Mouse (Mus musculus) large intestine, adult 2 months (tissue): Measurements from ENCODE around the gene Gm5726. TPM values are rescaled to one million over a fixed set of nuclear protein-coding genes. Genes with fewer than 3 reads are reported as not detected.
"Not testable (repeated sequence)": the region's sequence is repeated elsewhere in the genome, so short reads cannot be mapped to it uniquely, and the experiment has no call there.

ENCODE experiments used
- DNase-seq: peaks from one replicate; pipeline ENCODE4 v3.0.0-alpha.2; 2012; ENCODE audit warnings: low read depth, low spot score
- WGBS: fragments of 180-500 bp; shearing (Covaris S2); methylation state at CpG from one replicate; pipeline ENCODE4 v1.1.7; 2018; 5-methylcytosine and 5-hydroxymethylcytosine counted together
- polyA plus RNA-seq: library from polyadenylated mRNA; depleted of rRNA; stranded (reverse); fragments of >200 nt; gene quantifications from 2 replicates; pipeline ENCODE4 v1.2.3, GENCODE M21; 2012; rRNA removed

Gene Gm5726
- polyA plus RNA-seq: not detected in 2 replicates

DNA sequence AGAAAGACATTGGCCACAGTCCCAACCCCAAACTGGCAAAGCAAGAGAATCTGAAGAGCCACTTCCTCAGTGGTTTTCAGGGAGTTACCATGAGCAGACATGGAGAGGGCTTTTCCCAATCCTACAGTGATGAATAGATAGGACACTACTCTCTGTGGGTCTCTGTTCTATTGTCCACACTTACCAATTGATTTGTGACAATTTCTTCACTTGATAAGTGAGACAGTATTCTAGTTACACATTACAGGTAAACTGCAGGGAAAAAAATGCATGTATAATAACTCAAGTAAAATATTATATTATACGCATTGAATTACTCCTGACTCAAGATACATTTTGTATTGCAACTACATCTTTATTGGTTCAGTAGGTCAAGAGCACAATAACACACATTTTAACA lies at the start of gene Gm5726:
Gm5726 (minus strand) TSS at position 101 of the 400 bp plus-strand sequence.
- WGBS: no CpG with 5 or more reads among the region's 1 CpGs
- DNase-seq: not testable (repeated sequence)

- no CpG with 5 or more reads among the region's 3 CpGs for WGBS
- not testable (repeated sequence) for DNase-seq
Observed at GRCm38 (mm10) chr7:20576141-20576540, 30.6 kb upstream of the Gm5726 start, which contains the start of gene Gm4141. Gene Gm4141, minus strand, starts transcription at chr7:20576241.

- DNase-seq: not testable (repeated sequence)
- WGBS: no CpG with 5 or more reads among the region's 3 CpGs
Observed at GRCm38 (mm10) chr7:20533537-20533936, 12.0 kb downstream of the Gm5726 start, which contains the start of gene Vmn1r104. Gene Vmn1r104, plus strand, starts transcription at chr7:20533837.

GRCm38 (mm10) chr7:20510434-20510833 lies 35.1 kb downstream of the Gm5726 start, which contains the start of gene Vmn1r103:
Gene Vmn1r103, minus strand, starts transcription at chr7:20510534.
- 25% methylated on average over 1 of the region's 3 CpGs for WGBS
- DNase-seq: not testable (repeated sequence)

Other genes starting within 250 kb of the Gm5726 start
- not detected in 2 replicates for gene Gm4133, start 211.7 kb downstream of the Gm5726 start, polyA plus RNA-seq
- not detected in 2 replicates for gene Gm5728, start 170.3 kb downstream of the Gm5726 start, polyA plus RNA-seq
- gene Vmn1r100, start 127.8 kb downstream of the Gm5726 start, polyA plus RNA-seq: not detected in 2 replicates
- not detected in 2 replicates for gene Vmn1r101, start 103.2 kb downstream of the Gm5726 start, polyA plus RNA-seq
- gene Gm10670, start 70.8 kb downstream of the Gm5726 start, polyA plus RNA-seq: not detected in 2 replicates
- not detected in 2 replicates for gene Vmn1r103, start 35.2 kb downstream of the Gm5726 start, polyA plus RNA-seq
- not detected in 2 replicates for gene Vmn1r104, start 11.9 kb downstream of the Gm5726 start, polyA plus RNA-seq
- not detected in 2 replicates for gene Gm4141, start 30.5 kb upstream of the Gm5726 start, polyA plus RNA-seq
- gene Gm4513, start 53.3 kb upstream of the Gm5726 start, polyA plus RNA-seq: not detected in 2 replicates
- gene Vmn1r107, start 123.2 kb upstream of the Gm5726 start, polyA plus RNA-seq: not detected in 2 replicates
- gene Vmn1r111, start 157.5 kb upstream of the Gm5726 start, polyA plus RNA-seq: not detected in 2 replicates
- gene Gm10668, start 184.9 kb upstream of the Gm5726 start, polyA plus RNA-seq: not detected in 2 replicates
- gene Vmn1r112, start 225.4 kb upstream of the Gm5726 start, polyA plus RNA-seq: not detected in 2 replicates
- gene Vmn1r113, start 241.5 kb upstream of the Gm5726 start, polyA plus RNA-seq: not detected in 2 replicates